Mouse (Mus musculus): Measurements from ENCODE around the gene Fsd1.

The Fsd1 gene

GRCm38 (mm10) chr17:56010255-56010654 lies 23.9 kb downstream of the Fsd1 start:
- peaks cover 5% of the 10 kb centered on the region for H3K36me3 ChIP-seq (ENCODE audit: control insufficient read depth, insufficient read depth, low read length, poor library complexity, severe bottlenecking)
- DNase-seq (ENCODE audit: low read depth, low spot score), result no peak
- H3K27me3 ChIP-seq (ENCODE audit: control insufficient read depth, insufficient read depth, low read length, poor library complexity, severe bottlenecking), result no peaks in the 10 kb centered on the region

GRCm38 (mm10) chr17:56010681-56011080 lies 24.4 kb downstream of the Fsd1 start:
- no peaks in the 10 kb centered on the region for H3K27me3 ChIP-seq (ENCODE audit: control insufficient read depth, insufficient read depth, low read length, poor library complexity, severe bottlenecking)
- peak; percentile 81 for DNase-seq (ENCODE audit: low read depth, low spot score)
- peaks cover 8% of the 10 kb centered on the region for H3K36me3 ChIP-seq (ENCODE audit: control insufficient read depth, insufficient read depth, low read length, poor library complexity, severe bottlenecking)

- Histone ChIP-seq H3K27me3 (ENCODE audit: control insufficient read depth, insufficient read depth, low read length, poor library complexity, severe bottlenecking) (no peaks in the 10 kb centered on the region), H3K36me3 (ENCODE audit: control insufficient read depth, insufficient read depth, low read length, poor library complexity, severe bottlenecking) (peaks cover 14% of the 10 kb centered on the region)
- DNase-seq (ENCODE audit: low read depth, low spot score), result no peak
These were observed 25.1 kb downstream of the Fsd1 start for GRCm38 (mm10) chr17:56011441-56011840.

- Histone ChIP-seq H3K36me3 (ENCODE audit: control insufficient read depth, insufficient read depth, low read length, poor library complexity, severe bottlenecking) (peaks cover 24% of the 10 kb centered on the region), H3K27me3 (ENCODE audit: control insufficient read depth, insufficient read depth, low read length, poor library complexity, severe bottlenecking) (no peaks in the 10 kb centered on the region)
- DNase-seq (ENCODE audit: low read depth, low spot score), result no peak
These were observed 29.0 kb downstream of the Fsd1 start for GRCm38 (mm10) chr17:56015293-56015692.

GRCm38 (mm10) chr17:56016382-56016781 lies 30.1 kb downstream of the Fsd1 start:
- no peaks in the 10 kb centered on the region for H3K27me3 ChIP-seq (ENCODE audit: control insufficient read depth, insufficient read depth, low read length, poor library complexity, severe bottlenecking)
- no peak for DNase-seq (ENCODE audit: low read depth, low spot score)
- peaks cover 22% of the 10 kb centered on the region for H3K36me3 ChIP-seq (ENCODE audit: control insufficient read depth, insufficient read depth, low read length, poor library complexity, severe bottlenecking)

GRCm38 (mm10) chr17:56016793-56017785 lies 30.8 kb downstream of the Fsd1 start:
- H3K36me3 ChIP-seq (ENCODE audit: control insufficient read depth, insufficient read depth, low read length, poor library complexity, severe bottlenecking), result peaks cover 22% of the 10 kb centered on the region
- no peaks in the 10 kb centered on the region for H3K27me3 ChIP-seq (ENCODE audit: control insufficient read depth, insufficient read depth, low read length, poor library complexity, severe bottlenecking)
- DNase-seq (ENCODE audit: low read depth, low spot score), result no peak

GRCm38 (mm10) chr17:56017848-56018247 lies 31.5 kb downstream of the Fsd1 start:
- no peaks in the 10 kb centered on the region for H3K27me3 ChIP-seq (ENCODE audit: control insufficient read depth, insufficient read depth, low read length, poor library complexity, severe bottlenecking)
- DNase-seq (ENCODE audit: low read depth, low spot score), result no peak
- H3K36me3 ChIP-seq (ENCODE audit: control insufficient read depth, insufficient read depth, low read length, poor library complexity, severe bottlenecking), result peaks cover 22% of the 10 kb centered on the region

GRCm38 (mm10) chr17:56018347-56019131 lies 32.2 kb downstream of the Fsd1 start:
- H3K36me3 ChIP-seq (ENCODE audit: control insufficient read depth, insufficient read depth, low read length, poor library complexity, severe bottlenecking), result peaks cover 22% of the 10 kb centered on the region
- no peaks in the 10 kb centered on the region for H3K27me3 ChIP-seq (ENCODE audit: control insufficient read depth, insufficient read depth, low read length, poor library complexity, severe bottlenecking)
- peak; percentile 55 for DNase-seq (ENCODE audit: low read depth, low spot score)

GRCm38 (mm10) chr17:56020400-56021084 lies 34.2 kb downstream of the Fsd1 start:
- Histone ChIP-seq H3K27me3 (ENCODE audit: control insufficient read depth, insufficient read depth, low read length, poor library complexity, severe bottlenecking) (no peaks in the 10 kb centered on the region), H3K36me3 (ENCODE audit: control insufficient read depth, insufficient read depth, low read length, poor library complexity, severe bottlenecking) (peaks cover 17% of the 10 kb centered on the region)
- no peak for DNase-seq (ENCODE audit: low read depth, low spot score)

- H3K36me3 ChIP-seq (ENCODE audit: control insufficient read depth, insufficient read depth, low read length, poor library complexity, severe bottlenecking), result peaks cover 11% of the 10 kb centered on the region
- H3K27me3 ChIP-seq (ENCODE audit: control insufficient read depth, insufficient read depth, low read length, poor library complexity, severe bottlenecking), result no peaks in the 10 kb centered on the region
- peak; percentile 53 for DNase-seq (ENCODE audit: low read depth, low spot score)
These were observed 35.0 kb downstream of the Fsd1 start for GRCm38 (mm10) chr17:56021161-56021910.

- no peaks in the 10 kb centered on the region for H3K27me3 ChIP-seq (ENCODE audit: control insufficient read depth, insufficient read depth, low read length, poor library complexity, severe bottlenecking)
- peaks cover 10% of the 10 kb centered on the region for H3K36me3 ChIP-seq (ENCODE audit: control insufficient read depth, insufficient read depth, low read length, poor library complexity, severe bottlenecking)
- DNase-seq (ENCODE audit: low read depth, low spot score), result peak; percentile 80
These were observed 36.1 kb downstream of the Fsd1 start for GRCm38 (mm10) chr17:56022131-56022988.

- Histone ChIP-seq H3K27me3 (ENCODE audit: control insufficient read depth, insufficient read depth, low read length, poor library complexity, severe bottlenecking) (no peaks in the 10 kb centered on the region), H3K36me3 (ENCODE audit: control insufficient read depth, insufficient read depth, low read length, poor library complexity, severe bottlenecking) (peaks cover 9% of the 10 kb centered on the region; the same call in 1 of the 2 replicates)
- no peak for DNase-seq (ENCODE audit: low read depth, low spot score)
These were observed 36.6 kb downstream of the Fsd1 start for GRCm38 (mm10) chr17:56022989-56023290.

- Histone ChIP-seq H3K36me3 (ENCODE audit: control insufficient read depth, insufficient read depth, low read length, poor library complexity, severe bottlenecking) (peaks cover 5% of the 10 kb centered on the region; the same call in 1 of the 2 replicates), H3K27me3 (ENCODE audit: control insufficient read depth, insufficient read depth, low read length, poor library complexity, severe bottlenecking) (no peaks in the 10 kb centered on the region)
- peak; percentile 58 for DNase-seq (ENCODE audit: low read depth, low spot score)
These were observed 37.1 kb downstream of the Fsd1 start for GRCm38 (mm10) chr17:56023386-56023785.
